Mouse (Mus musculus) forebrain, embryonic 13.5 days (tissue): Measurements from ENCODE around the gene Scaf11. TPM values are rescaled to one million over a fixed set of nuclear protein-coding genes. Genes with fewer than 3 reads are reported as not detected.
"Not testable (repeated sequence)": the region's sequence is repeated elsewhere in the genome, so short reads cannot be mapped to it uniquely, and the experiment has no call there.

Source experiments
- ATAC-seq: fragments of 200-750 bp; cut with Nextera tagmentation; 2 replicates; pipeline ENCODE4 v1.8.0; 2017
- H3K27ac ChIP-seq: fragments of 300-500 bp; sonication (generic); 2 replicates; pipeline ENCODE4 v1.5.1; 2015; ENCODE audit warnings: inconsistent platforms, mild to moderate bottlenecking, moderate library complexity
- H3K27me3 ChIP-seq: fragments of 300-500 bp; sonication (generic); 2 replicates; pipeline ENCODE4 v1.6.1; 2015; ENCODE audit warnings: mild to moderate bottlenecking, inconsistent platforms
- H3K36me3 ChIP-seq: fragments of 300-500 bp; sonication (generic); 2 replicates; pipeline ENCODE4 v1.6.1; 2015; ENCODE audit warnings: mild to moderate bottlenecking, inconsistent platforms; ENCODE audit not compliant: poor library complexity, severe bottlenecking
- H3K4me1 ChIP-seq: fragments of 300-500 bp; sonication (generic); 2 replicates; pipeline ENCODE4 v1.6.1; 2015; ENCODE audit warnings: inconsistent platforms
- H3K4me2 ChIP-seq: fragments of 300-500 bp; sonication (generic); 2 replicates; pipeline ENCODE4 v1.6.1; 2015; ENCODE audit warnings: inconsistent platforms, mild to moderate bottlenecking, moderate library complexity
- H3K4me3 ChIP-seq: fragments of 300-500 bp; sonication (generic); 2 replicates; pipeline ENCODE4 v1.5.1; 2015; ENCODE audit warnings: mild to moderate bottlenecking, inconsistent platforms
- H3K9ac ChIP-seq: fragments of 300-500 bp; sonication (generic); 2 replicates; pipeline ENCODE4 v1.6.1; 2015; ENCODE audit warnings: mild to moderate bottlenecking, inconsistent platforms
- H3K9me3 ChIP-seq: fragments of 300-500 bp; sonication (generic); replicated peaks from 2 replicates; pipeline ENCODE4 v1.6.1; 2016; ENCODE audit warnings: inconsistent platforms
- WGBS: fragments of 180-500 bp; shearing (Covaris S2); methylation state at CpG from one replicate; pipeline ENCODE4 v1.1.7; 2015; 5-methylcytosine and 5-hydroxymethylcytosine counted together
- polyA plus RNA-seq: library from polyadenylated mRNA; unstranded; fragments of >200 nt; fragmentation: Nextera tagmentation; extraction: Ambion mirVana; gene quantifications from 2 replicates; pipeline ENCODE4 v1.2.1, GENCODE M21; 2015

Scaf11 gene
- polyA plus RNA-seq = 70.1 and 80.3 TPM in 2 replicates

DNA sequence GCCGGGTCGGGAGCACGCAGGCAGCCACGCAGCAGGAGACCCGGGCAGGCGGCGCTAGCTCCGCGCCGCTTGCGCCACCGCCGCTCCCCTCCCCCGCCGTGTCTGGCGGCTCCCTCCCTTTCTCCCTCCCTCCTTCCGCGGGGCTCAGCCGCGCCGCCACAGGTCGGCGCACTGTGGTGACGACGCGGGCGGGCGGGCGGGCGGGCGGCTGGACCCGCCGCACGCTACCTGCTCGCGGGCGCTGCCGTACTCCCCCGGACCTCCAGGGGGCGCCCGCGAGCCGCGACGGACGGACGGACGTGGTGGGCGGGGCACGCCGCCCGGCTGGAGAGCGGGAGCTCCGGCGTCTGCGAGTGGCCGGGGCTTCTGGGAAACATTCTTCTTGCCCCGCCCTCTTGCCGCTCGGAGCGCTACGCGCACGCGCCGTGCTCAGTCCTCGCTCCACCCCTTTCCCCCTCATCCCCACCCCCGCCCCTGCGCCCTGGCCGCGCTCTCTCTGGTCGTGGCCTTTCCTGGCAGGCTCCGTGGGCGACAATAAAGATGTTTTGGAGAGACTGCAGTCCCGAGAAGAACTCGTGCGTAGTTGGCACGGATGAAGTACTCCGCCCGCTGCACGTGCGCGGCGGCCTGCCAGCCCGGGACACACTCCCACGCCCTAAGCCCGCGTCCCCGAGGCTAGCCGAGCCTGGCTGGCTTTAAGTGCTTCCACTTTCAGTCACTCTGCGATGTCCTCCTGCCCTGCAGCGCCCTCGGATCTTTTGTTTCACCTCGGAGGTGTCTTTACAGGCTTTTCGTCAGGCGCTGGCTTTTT lies at the start of gene Scaf11:
Gene Scaf11 (minus strand): TSS at position 114 of the 811 bp plus-strand sequence.
- H3K27ac ChIP-seq = peak within 1 kb of the TSS; percentile 98
- no peaks in the 10 kb centered on the region for H3K36me3 ChIP-seq
- H3K27me3 ChIP-seq = no peaks in the 10 kb centered on the region
- H3K4me2 ChIP-seq = peak within 1 kb of the TSS; percentile 71
- peak; percentile 95 for ATAC-seq
- H3K4me1 ChIP-seq = peaks cover 28% of the 10 kb centered on the region
- no peaks in the 10 kb centered on the region; the same call in 1 of the 2 replicates for H3K9me3 ChIP-seq
- WGBS = under 1% methylated on average over 71 of the region's 96 CpGs
- peak within 1 kb of the TSS; percentile 86 for H3K4me3 ChIP-seq
- H3K9ac ChIP-seq = peak within 1 kb of the TSS; percentile 92

DNA sequence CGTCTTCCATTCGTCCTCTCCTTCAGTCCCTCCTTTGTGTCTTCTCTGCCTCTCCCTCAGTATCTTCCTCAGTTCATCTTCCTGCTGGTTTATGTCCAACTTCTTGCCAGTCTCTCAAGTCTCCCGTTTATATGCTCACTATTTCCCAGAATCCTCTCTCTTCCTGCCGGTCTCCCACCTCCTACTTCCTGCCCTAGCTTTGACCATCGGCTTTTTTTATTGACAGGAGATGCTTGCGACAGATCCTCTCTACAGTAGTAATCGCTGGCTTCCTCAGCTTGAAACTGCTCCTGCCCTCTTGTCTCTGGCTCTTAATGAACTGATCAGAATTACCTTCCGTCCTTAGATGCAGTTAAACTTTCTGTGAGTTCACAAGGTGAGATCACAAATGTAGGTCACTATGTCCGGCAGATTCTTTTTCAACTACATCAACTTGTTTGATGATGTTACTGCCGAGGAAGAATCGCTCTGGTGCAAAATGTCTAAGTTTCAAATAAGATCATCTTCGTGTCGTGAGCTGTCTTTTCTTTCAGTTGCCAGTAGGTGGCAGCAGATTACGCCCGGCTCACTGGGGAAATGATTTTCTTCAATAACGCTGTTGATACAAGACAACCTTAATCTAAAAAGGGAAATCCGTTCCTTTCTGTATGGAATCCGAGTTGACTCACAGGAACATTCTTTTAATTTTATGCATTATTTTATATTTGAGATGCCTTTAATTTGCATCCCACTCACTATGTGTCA lies 46.6 kb upstream of the Scaf11 start:
- Histone ChIP-seq H3K36me3 (no peaks in the 10 kb centered on the region), H3K4me3 (no peak overlapping the region), H3K4me1 (no peaks in the 10 kb centered on the region), H3K9ac (no peak overlapping the region), H3K27ac (no peak overlapping the region), H3K27me3 (no peaks in the 10 kb centered on the region), H3K9me3 (peaks cover 16% of the 10 kb centered on the region), H3K4me2 (peak overlapping the region; percentile 12; the same call in 1 of the 2 replicates)
- WGBS = 51% methylated on average over 18 of the region's 18 CpGs
- no peak for ATAC-seq

DNA sequence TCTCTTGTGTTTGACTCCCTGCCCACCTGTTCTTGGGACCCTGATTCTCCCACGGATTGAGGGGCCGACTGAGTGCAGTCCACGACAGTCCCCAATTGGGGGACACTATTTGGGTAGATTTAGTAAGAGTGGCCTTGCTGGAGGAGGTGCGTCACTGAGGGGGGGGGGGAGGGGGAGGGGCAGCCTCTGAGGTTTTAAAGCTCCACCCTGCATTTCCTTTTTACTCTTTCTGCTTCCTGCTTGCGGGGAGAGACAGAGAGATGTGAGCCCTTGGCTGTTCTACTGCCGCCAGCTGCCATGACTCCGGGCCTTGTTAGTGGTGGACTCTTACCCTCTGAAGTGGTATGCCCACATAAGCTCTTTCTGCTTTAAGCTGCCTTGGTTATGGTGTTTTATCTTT lies 37.0 kb upstream of the Scaf11 start:
- no peak overlapping the region for H3K4me3 ChIP-seq
- no peaks in the 10 kb centered on the region for H3K36me3 ChIP-seq
- H3K4me2 ChIP-seq = no peak overlapping the region
- H3K27me3 ChIP-seq = no peaks in the 10 kb centered on the region
- peaks cover 12% of the 10 kb centered on the region for H3K9me3 ChIP-seq
- H3K27ac ChIP-seq = no peak overlapping the region
- no peak overlapping the region for H3K9ac ChIP-seq
- no peaks in the 10 kb centered on the region for H3K4me1 ChIP-seq
- no peak for ATAC-seq
- WGBS = 94% methylated on average over 6 of the region's 7 CpGs

DNA sequence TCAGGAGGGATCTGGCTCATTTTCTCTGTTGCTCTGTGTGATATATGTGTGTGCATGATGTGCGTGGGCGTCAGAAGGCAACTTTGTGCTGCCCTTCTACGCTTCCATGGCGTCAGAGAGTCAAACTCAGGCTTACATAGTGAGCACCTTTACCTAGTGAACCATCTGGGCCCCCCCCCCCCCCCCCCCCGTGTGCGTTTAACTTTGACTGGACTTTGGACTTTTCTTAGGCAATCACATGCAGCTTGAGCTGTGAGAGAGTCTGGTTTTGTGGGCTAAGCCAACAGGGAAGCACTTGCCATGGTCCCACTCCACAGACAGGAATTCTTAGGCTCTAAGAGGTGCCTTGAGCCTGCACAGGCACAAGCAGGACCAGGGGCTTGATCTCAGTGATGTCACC lies 33.6 kb upstream of the Scaf11 start:
- Histone ChIP-seq H3K4me1 (peaks cover 17% of the 10 kb centered on the region), H3K4me3 (no peak overlapping the region), H3K9me3 (0 out of 2 replicates have a peak, but pooled peaks cover under 1% of the 10 kb centered on the region), H3K9ac (no peak overlapping the region), H3K27me3 (no peaks in the 10 kb centered on the region), H3K4me2 (no peak overlapping the region), H3K27ac (no peak overlapping the region), H3K36me3 (no peaks in the 10 kb centered on the region)
- WGBS = 88% methylated on average over 5 of the region's 6 CpGs
- ATAC-seq = no peak

DNA sequence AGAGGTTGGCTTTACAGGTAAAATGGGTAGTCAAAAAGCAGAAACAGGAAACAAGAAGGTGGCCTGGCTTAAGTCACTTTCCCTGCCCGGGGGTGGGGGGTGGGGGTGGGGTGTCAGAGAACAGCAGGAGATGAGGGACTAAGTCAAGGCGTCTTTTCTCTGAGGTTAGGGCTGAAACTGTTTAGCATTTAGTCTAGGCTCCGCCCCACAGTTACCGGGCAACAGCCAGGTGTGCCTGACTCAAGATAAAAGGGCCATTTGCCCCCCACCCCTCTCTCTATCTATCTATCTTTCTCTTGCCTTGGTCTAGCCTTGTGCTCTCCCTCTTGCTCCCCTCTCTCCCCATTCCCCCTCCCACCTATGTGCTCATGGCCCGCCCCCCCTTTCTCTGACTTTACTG lies 32.9 kb upstream of the Scaf11 start:
- H3K4me1 ChIP-seq = peaks cover 22% of the 10 kb centered on the region
- no peak overlapping the region for H3K4me2 ChIP-seq
- no peaks in the 10 kb centered on the region for H3K9me3 ChIP-seq
- no peaks in the 10 kb centered on the region for H3K27me3 ChIP-seq
- ATAC-seq = no peak
- H3K9ac ChIP-seq = no peak overlapping the region
- no peak overlapping the region for H3K27ac ChIP-seq
- WGBS = 76% methylated on average over 5 of the region's 5 CpGs
- no peak overlapping the region for H3K4me3 ChIP-seq
- no peaks in the 10 kb centered on the region for H3K36me3 ChIP-seq

DNA sequence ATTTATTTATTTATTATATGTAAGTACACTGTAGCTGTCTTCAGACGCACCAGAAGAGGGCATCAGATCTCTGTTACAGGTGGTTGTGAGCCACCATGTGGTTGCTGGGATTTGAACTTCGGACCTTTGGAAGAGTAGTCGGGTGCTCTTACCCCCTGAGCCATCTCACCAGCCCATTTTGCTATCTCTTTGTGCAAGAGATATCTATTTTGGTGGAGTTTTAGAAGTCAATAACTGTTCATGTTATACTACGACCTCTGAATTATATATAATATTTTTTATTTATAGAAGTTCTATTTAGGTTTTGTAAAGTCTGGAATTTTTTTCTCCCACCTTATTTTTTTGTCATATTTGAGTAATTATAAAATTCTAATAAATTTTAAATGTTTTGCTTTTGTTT lies 32.3 kb upstream of the Scaf11 start:
- H3K27ac ChIP-seq, H3K36me3 ChIP-seq, H3K4me2 ChIP-seq, H3K9me3 ChIP-seq, H3K27me3 ChIP-seq, H3K9ac ChIP-seq, H3K4me3 ChIP-seq, ATAC-seq: not testable (repeated sequence)
- WGBS = 95% methylated on average over 4 of the region's 4 CpGs
- H3K4me1 ChIP-seq = peaks cover 22% of the 10 kb centered on the region

DNA sequence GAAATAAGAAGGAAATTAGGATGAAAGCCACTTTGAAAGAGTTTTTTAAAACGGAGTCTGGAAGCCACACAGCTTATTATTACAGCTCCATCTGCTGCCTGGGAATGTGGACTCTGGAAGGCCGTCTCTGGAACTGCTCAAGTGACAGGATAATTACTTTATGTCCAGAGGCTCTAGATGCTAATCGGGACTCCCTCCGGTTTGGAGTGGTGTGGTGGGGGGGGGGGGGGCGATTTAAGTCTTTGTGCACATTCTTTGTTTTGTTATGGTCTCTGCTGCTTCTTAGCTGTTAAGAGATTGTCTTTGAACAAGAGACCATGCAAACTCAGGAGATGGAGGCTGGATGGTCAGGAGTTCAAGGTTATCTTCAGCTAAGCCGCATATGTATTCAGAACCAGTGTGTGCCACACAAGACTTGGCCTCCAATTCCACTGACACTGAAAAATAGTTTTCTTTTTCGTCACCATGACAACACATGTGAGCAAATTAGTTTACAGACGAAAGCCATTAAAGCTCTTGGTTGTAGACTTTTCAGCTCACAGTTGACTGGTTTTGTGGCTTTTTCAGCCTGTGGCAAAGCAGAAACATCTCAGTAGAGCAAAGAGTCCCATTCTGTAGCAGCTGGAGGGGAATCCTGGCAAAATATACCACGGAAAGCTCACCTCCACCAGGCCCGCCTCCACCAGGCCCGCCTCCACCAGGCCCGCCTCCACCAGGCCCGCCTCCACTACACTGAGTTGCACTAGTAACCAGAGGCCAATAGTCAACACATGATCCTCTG lies 31.4 kb upstream of the Scaf11 start:
- 0 out of 2 replicates have a peak, but pooled peaks have one; percentile 24 for ATAC-seq
- Histone ChIP-seq H3K36me3 (no peaks in the 10 kb centered on the region), H3K4me2 (no peak overlapping the region), H3K9me3 (no peaks in the 10 kb centered on the region), H3K9ac (no peak overlapping the region), H3K4me3 (no peak overlapping the region), H3K4me1 (peaks cover 22% of the 10 kb centered on the region), H3K27me3 (no peaks in the 10 kb centered on the region), H3K27ac (peak overlapping the region; percentile 54; the same call in 1 of the 2 replicates)
- WGBS = 31% methylated on average over 13 of the region's 13 CpGs

DNA sequence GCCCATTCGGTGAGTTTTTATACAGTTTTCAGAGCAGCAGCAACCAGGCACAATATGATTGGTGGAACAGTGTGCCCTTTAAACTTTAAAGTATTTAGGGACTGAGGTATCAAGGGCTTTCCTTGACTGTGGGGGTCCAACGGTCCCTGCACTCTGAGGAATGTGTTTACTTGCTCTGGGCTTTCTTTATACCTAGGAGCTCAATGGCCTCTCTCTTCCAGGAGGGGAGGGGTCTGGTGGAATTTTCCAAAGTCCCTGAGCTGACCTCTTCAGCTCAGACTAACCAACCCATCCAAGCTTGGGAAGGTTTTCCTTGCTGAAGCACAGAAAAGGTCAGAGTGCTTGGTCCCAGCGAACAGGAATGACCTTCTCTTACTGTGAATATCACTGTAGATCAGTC lies 30.8 kb upstream of the Scaf11 start:
- H3K27me3 ChIP-seq = no peaks in the 10 kb centered on the region
- no peaks in the 10 kb centered on the region for H3K36me3 ChIP-seq
- H3K4me3 ChIP-seq = no peak overlapping the region
- no peak overlapping the region for H3K4me2 ChIP-seq
- H3K9ac ChIP-seq = no peak overlapping the region
- peaks cover 22% of the 10 kb centered on the region for H3K4me1 ChIP-seq
- no peaks in the 10 kb centered on the region for H3K9me3 ChIP-seq
- ATAC-seq = no peak
- H3K27ac ChIP-seq = peak overlapping the region; percentile 54
- WGBS = 19% methylated on average over 3 of the region's 3 CpGs

DNA sequence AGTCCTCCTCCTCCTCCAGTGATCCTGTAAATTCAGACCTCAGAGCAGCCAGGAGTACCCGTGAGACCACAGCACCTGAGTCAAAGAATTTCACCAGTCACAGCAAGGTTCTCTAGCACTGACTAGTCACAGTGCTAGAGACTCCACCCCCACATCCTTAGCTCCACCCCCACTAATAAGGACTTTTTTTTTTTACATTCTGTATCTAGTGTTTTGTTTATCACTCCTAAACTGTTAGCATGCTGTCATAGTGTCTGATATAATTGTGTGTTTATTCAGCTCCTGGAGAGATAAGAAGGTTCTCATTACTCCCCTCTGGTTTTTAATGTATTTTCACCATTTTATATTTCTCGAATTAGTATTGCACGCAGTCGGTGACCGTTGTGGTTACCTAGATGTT lies 29.5 kb upstream of the Scaf11 start:
- no peak overlapping the region for H3K4me3 ChIP-seq
- H3K27ac ChIP-seq = no peak overlapping the region
- no peak overlapping the region for H3K9ac ChIP-seq
- no peaks in the 10 kb centered on the region for H3K27me3 ChIP-seq
- H3K4me1 ChIP-seq = peaks cover 22% of the 10 kb centered on the region
- no peak for ATAC-seq
- H3K4me2 ChIP-seq = no peak overlapping the region
- WGBS = 77% methylated on average over 5 of the region's 5 CpGs
- H3K9me3 ChIP-seq = no peaks in the 10 kb centered on the region
- no peaks in the 10 kb centered on the region for H3K36me3 ChIP-seq

DNA sequence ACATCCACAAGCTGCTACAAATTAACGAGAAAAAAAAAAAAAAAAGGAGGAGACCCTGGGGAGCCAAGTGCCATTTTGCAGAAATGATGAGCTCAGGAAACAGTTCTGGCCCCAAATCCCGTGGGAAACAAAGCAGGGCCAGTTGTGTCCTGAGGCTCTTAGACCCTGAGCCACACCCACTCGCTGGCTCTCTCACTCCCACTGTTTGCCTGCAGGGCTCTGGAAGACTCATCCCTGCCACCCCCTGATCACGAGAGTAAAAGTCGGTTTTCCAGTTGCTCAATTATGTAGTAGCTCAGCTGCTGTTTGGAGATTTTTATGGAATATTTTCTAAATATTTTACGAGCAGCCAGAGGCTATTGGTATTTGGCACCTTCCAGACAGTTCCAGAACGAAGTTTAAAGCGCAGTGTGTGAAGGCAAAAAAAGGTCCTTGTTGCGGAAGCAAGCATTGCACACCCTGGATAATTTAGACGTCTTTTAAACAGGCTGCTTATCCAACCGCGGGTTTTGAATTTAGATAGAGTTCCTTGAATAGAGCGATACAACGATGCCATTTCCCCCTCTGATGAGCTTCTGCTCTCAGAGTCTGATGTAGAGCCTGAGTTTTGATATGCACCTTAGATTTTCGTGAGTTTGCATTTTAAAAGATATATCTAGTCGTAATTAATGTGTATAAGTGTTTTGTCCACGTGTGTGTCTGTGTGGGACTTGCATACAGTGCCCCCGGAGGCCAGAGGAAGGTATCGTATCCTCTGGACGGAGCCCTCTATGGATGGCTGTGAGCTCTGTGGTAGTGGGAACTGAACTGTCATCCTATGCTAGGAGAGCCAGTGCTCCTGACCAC lies 28.5 kb upstream of the Scaf11 start:
- Histone ChIP-seq H3K4me3 (peak overlapping the region; percentile 3; the same call in 1 of the 2 replicates), H3K9me3 (no peaks in the 10 kb centered on the region), H3K9ac (no peak overlapping the region), H3K27me3 (no peaks in the 10 kb centered on the region), H3K4me1 (peaks cover 22% of the 10 kb centered on the region), H3K4me2 (peak overlapping the region; percentile 44), H3K36me3 (no peaks in the 10 kb centered on the region), H3K27ac (no peak overlapping the region)
- peak; percentile 62; the same call in 1 of the 2 replicates for ATAC-seq
- WGBS = 28% methylated on average over 20 of the region's 20 CpGs

DNA sequence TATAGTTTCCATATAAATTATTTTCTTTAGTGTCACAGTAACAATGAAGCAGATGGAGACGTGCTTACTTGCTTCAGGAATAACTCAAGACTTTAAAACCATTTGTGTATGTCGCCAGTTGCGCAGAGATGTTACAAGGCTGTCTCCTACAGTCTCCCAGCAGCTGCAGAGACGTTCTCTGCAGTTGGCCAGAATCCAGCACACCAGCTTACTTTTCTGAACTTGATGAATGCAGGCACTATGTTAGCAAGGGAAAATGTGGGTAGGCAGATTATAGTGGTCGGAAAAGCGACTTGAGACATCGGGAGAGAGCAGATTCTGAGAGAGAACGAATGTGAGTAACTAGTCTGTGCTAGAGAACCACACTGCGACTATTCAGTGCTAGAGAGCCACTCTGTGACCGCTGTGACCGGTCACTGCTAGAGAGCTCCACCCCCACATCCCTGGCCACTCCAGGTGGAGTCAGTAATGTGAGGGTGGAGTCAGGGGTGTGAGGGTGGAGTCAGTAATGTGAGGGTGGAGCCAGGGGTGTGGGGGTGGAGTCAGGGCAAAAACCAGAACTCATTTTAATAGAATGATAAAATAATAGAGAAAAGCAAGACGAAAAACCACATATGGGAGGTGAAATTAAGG lies 26.5 kb upstream of the Scaf11 start:
- no peak for ATAC-seq
- peaks cover 19% of the 10 kb centered on the region for H3K4me1 ChIP-seq
- no peaks in the 10 kb centered on the region for H3K27me3 ChIP-seq
- H3K27ac ChIP-seq = no peak overlapping the region
- 59% methylated on average over 12 of the region's 12 CpGs for WGBS
- no peak overlapping the region for H3K4me3 ChIP-seq
- no peak overlapping the region for H3K4me2 ChIP-seq
- H3K9ac ChIP-seq = no peak overlapping the region
- no peaks in the 10 kb centered on the region for H3K9me3 ChIP-seq
- H3K36me3 ChIP-seq = no peaks in the 10 kb centered on the region
